Mouse (Mus musculus): Measurements from ENCODE around the gene 2310022A10Rik.

DNA sequence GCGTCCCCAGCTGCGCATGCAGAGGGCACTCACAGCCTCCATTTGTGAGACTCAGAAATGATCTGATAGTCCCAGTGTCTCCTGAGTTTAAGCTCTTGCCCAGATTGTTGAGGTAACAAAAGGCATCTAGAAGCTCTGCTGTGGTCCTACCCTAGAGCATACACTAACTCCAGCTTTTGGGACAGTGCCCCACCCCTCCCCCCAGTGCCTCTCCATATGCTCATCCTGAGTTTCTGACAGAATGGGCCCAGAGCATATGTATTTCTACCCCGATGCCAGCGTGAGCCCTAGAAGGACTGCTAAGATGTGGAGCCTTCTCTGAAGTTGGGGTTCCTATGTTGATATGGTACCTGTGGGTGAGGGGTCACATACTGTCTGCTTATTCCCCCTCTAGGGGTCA is 78.4 kb downstream of the 2310022A10Rik start:
- TF ChIP-seq POLR2A (IDR thresholded peaks at IDR 0.05; ENCODE audit: insufficient read depth, low read depth, low read length) (no peak), EP300 (IDR thresholded peaks at IDR 0.05; ENCODE audit: insufficient read depth, low read depth, low read length) (no peak)

Measured in heart, adult 2 months (tissue).